Mouse (Mus musculus): ENCODE results near the gene Cdk14. TPM values are rescaled to one million over a fixed set of nuclear protein-coding genes. Genes with fewer than 3 reads are reported as not detected.

Cdk14 gene
- polyA plus RNA-seq, 1 experiment, result 11.2 TPM

DNA sequence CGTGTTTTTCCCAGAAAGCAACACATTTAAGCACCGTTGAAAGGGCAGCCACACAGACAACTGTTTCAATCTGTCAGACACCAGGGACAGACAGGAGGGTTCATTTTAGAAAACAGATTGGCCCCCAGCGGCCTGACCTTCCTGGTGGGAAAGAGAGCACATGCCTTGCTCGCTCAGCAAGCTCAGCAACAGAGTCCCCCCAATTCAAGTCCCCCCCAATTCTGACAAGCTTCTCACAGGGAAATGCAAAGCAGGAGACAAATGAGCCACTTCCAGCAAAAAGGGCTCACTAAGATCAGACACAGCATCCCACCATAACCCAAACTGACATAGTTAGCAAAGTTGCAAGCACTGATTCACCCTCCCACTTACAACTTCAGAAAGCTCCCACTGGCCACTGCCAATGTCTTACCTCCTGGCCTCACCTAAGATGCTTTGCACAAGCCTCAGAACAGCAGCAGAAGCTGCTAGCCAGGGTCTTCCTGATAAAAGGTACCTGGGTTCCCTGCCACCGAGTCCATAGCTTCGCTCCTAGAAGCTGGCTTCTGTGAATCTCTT lies 551.5 kb downstream of the Cdk14 start:
- no peaks in the 10 kb centered on the region for H3K79me2 ChIP-seq (ENCODE audit: control insufficient read depth, insufficient read depth)
- no peak for TF ChIP-seq E2F4 (IDR thresholded peaks at IDR 0.05; ENCODE audit: insufficient read depth)
- TF ChIP-seq CEBPB (IDR thresholded peaks at IDR 0.05; ENCODE audit: insufficient read depth, poor library complexity, severe bottlenecking), result no peak
- TF ChIP-seq REST (IDR thresholded peaks at IDR 0.05; ENCODE audit: insufficient read depth, insufficient read length), result no peak
- TF ChIP-seq POLR2A (IDR thresholded peaks at IDR 0.05; ENCODE audit: insufficient read length, low read depth), result no peak
- no peak for TF ChIP-seq POLR2AphosphoS2 (IDR thresholded peaks at IDR 0.05; ENCODE audit: insufficient read length, low read depth)
- no peak for TF ChIP-seq TCF3 (IDR thresholded peaks at IDR 0.05; ENCODE audit: insufficient read length, low read depth)
- TF ChIP-seq MYOG (IDR thresholded peaks at IDR 0.05; ENCODE audit: control insufficient read depth in 1 of 3, insufficient read depth in 1 of 3, insufficient read length in 2 of 3, low read depth in 2 of 3), result no peak
- TF ChIP-seq USF1 (IDR thresholded peaks at IDR 0.05; ENCODE audit: low read depth), result no peak
- no peak for TF ChIP-seq TCF12 (IDR thresholded peaks at IDR 0.05; ENCODE audit: insufficient read depth, poor library complexity, severe bottlenecking)
- TF ChIP-seq SRF (IDR thresholded peaks at IDR 0.05; ENCODE audit: control insufficient read depth, insufficient read length, low read depth), result no peak
- no peak for TF ChIP-seq MAX (IDR thresholded peaks at IDR 0.05; ENCODE audit: low read depth)
- no peak for TF ChIP-seq MYOD1 (IDR thresholded peaks at IDR 0.05; ENCODE audit: control insufficient read depth in 1 of 3, insufficient read length in 2 of 3, low read depth in 2 of 3)
- H3K27me3 ChIP-seq (ENCODE audit: control insufficient read depth, insufficient read depth, insufficient read length), result no peaks in the 10 kb centered on the region

GRCm38 (mm10) chr5:4867849-4868562 lies 552.1 kb downstream of the Cdk14 start:
- H3K79me2 ChIP-seq (ENCODE audit: control insufficient read depth, insufficient read depth), result no peaks in the 10 kb centered on the region
- no peaks in the 10 kb centered on the region for H3K27me3 ChIP-seq (ENCODE audit: control insufficient read depth, insufficient read depth, insufficient read length)
- no peak overlapping the region for H3ac ChIP-seq (ENCODE audit: control insufficient read depth, insufficient read length)
- H3K36me3 ChIP-seq (ENCODE audit: control insufficient read depth, insufficient read depth), result no peaks in the 10 kb centered on the region
- H3K4me3 ChIP-seq, result no peak overlapping the region
- TF ChIP-seq USF1 (IDR thresholded peaks at IDR 0.05; ENCODE audit: low read depth) (no peak), POLR2A (IDR thresholded peaks at IDR 0.05; ENCODE audit: insufficient read length, low read depth) (no peak), TCF12 (IDR thresholded peaks at IDR 0.05; ENCODE audit: insufficient read depth, poor library complexity, severe bottlenecking) (no peak)
- H3K4me2 ChIP-seq (ENCODE audit: low read depth), result no peak overlapping the region

More for the DNA sequence above, 551.5 kb downstream of the Cdk14 start:
- H3ac ChIP-seq (ENCODE audit: control insufficient read depth, insufficient read length), result no peak overlapping the region
- no peak overlapping the region for H3K4me3 ChIP-seq
- no peaks in the 10 kb centered on the region for H3K36me3 ChIP-seq (ENCODE audit: control insufficient read depth, insufficient read depth)
- H3K4me2 ChIP-seq (ENCODE audit: low read depth), result no peak overlapping the region

GRCm38 (mm10) chr5:4866945-4867344 lies 553.2 kb downstream of the Cdk14 start:
- no peak overlapping the region for H3K4me2 ChIP-seq (ENCODE audit: low read depth)
- H3K36me3 ChIP-seq (ENCODE audit: control insufficient read depth, insufficient read depth), result no peaks in the 10 kb centered on the region
- H3K4me3 ChIP-seq, result no peak overlapping the region
- TF ChIP-seq E2F4 (IDR thresholded peaks at IDR 0.05; ENCODE audit: insufficient read depth), result no peak
- no peak for TF ChIP-seq TCF3 (IDR thresholded peaks at IDR 0.05; ENCODE audit: insufficient read length, low read depth)
- no peak for TF ChIP-seq CEBPB (IDR thresholded peaks at IDR 0.05; ENCODE audit: insufficient read depth, poor library complexity, severe bottlenecking)
- TF ChIP-seq MYOD1 (IDR thresholded peaks at IDR 0.05; ENCODE audit: control insufficient read depth in 1 of 3, insufficient read length in 2 of 3, low read depth in 2 of 3), result no peak
- no peak for TF ChIP-seq MYOG (IDR thresholded peaks at IDR 0.05; ENCODE audit: control insufficient read depth in 1 of 3, insufficient read depth in 1 of 3, insufficient read length in 2 of 3, low read depth in 2 of 3)
- TF ChIP-seq SRF (IDR thresholded peaks at IDR 0.05; ENCODE audit: control insufficient read depth, insufficient read length, low read depth), result no peak
- no peaks in the 10 kb centered on the region for H3K79me2 ChIP-seq (ENCODE audit: control insufficient read depth, insufficient read depth)
- no peaks in the 10 kb centered on the region for H3K27me3 ChIP-seq (ENCODE audit: control insufficient read depth, insufficient read depth, insufficient read length)
- no peak overlapping the region for H3ac ChIP-seq (ENCODE audit: control insufficient read depth, insufficient read length)

DNA sequence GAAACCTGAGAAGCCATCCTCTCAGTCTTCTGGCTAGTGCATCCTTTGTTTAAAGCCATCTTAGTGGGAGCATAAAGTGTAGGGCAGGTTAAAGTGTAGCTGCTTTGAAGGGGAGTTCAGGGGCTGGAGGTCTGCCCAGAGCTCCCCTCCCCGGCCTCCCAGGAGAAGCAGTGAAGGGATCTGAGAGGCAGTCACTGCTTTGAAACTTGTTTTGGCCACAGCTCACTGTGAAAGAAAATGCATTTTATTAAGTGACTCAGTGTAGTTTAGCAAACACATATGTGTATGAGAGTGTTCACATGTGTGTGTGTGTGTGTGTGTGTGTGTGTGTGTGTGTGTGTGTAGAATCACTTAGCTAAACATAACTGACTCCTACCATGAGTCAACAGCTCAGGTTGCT lies 554.0 kb downstream of the Cdk14 start:
- no peaks in the 10 kb centered on the region for H3K36me3 ChIP-seq (ENCODE audit: control insufficient read depth, insufficient read depth)
- no peak for TF ChIP-seq MYOG (IDR thresholded peaks at IDR 0.05; ENCODE audit: control insufficient read depth in 1 of 3, insufficient read depth in 1 of 3, insufficient read length in 2 of 3, low read depth in 2 of 3)
- no peaks in the 10 kb centered on the region for H3K27me3 ChIP-seq (ENCODE audit: control insufficient read depth, insufficient read depth, insufficient read length)
- H3K4me2 ChIP-seq (ENCODE audit: low read depth), result no peak overlapping the region
- H3K4me3 ChIP-seq, result no peak overlapping the region
- H3K79me2 ChIP-seq (ENCODE audit: control insufficient read depth, insufficient read depth), result no peaks in the 10 kb centered on the region
- H3ac ChIP-seq (ENCODE audit: control insufficient read depth, insufficient read length), result no peak overlapping the region

GRCm38 (mm10) chr5:4861592-4861991 lies 558.5 kb downstream of the Cdk14 start:
- no peak overlapping the region for H3K4me2 ChIP-seq (ENCODE audit: low read depth)
- no peak overlapping the region for H3ac ChIP-seq (ENCODE audit: control insufficient read depth, insufficient read length)
- TF ChIP-seq POLR2A (IDR thresholded peaks at IDR 0.05; ENCODE audit: insufficient read length, low read depth), result no peak
- TF ChIP-seq E2F4 (IDR thresholded peaks at IDR 0.05; ENCODE audit: insufficient read depth), result no peak
- TF ChIP-seq POLR2AphosphoS2 (IDR thresholded peaks at IDR 0.05; ENCODE audit: insufficient read length, low read depth), result no peak
- no peak for TF ChIP-seq MYOG (IDR thresholded peaks at IDR 0.05; ENCODE audit: control insufficient read depth in 1 of 3, insufficient read depth in 1 of 3, insufficient read length in 2 of 3, low read depth in 2 of 3)
- no peak for TF ChIP-seq USF1 (IDR thresholded peaks at IDR 0.05; ENCODE audit: low read depth)
- no peak for TF ChIP-seq TCF3 (IDR thresholded peaks at IDR 0.05; ENCODE audit: insufficient read length, low read depth)
- no peak for TF ChIP-seq MYOD1 (IDR thresholded peaks at IDR 0.05; ENCODE audit: control insufficient read depth in 1 of 3, insufficient read length in 2 of 3, low read depth in 2 of 3)
- TF ChIP-seq SRF (IDR thresholded peaks at IDR 0.05; ENCODE audit: control insufficient read depth, insufficient read length, low read depth), result no peak
- no peak for TF ChIP-seq TCF12 (IDR thresholded peaks at IDR 0.05; ENCODE audit: insufficient read depth, poor library complexity, severe bottlenecking)

More at GRCm38 (mm10) chr5:4861592-4861991, 558.5 kb downstream of the Cdk14 start:
- Histone ChIP-seq H3K4me3 (no peak overlapping the region), H3K79me2 (ENCODE audit: control insufficient read depth, insufficient read depth) (no peaks in the 10 kb centered on the region), H3K27me3 (ENCODE audit: control insufficient read depth, insufficient read depth, insufficient read length) (no peaks in the 10 kb centered on the region), H3K36me3 (ENCODE audit: control insufficient read depth, insufficient read depth) (no peaks in the 10 kb centered on the region)
